Mouse (Mus musculus) hindbrain, embryonic 15.5 days (tissue): Measurements from ENCODE around the gene Armc8. TPM values are rescaled to one million over a fixed set of nuclear protein-coding genes. Genes with fewer than 3 reads are reported as not detected.
A peak's percentile ranks its signal among the peaks of the same experiment; 100 is the strongest.

Experiments
- ATAC-seq: fragments of 200-750 bp; cut with Nextera tagmentation; 2 replicates; pipeline ENCODE4 v1.8.0; 2017; ENCODE audit warnings: low read depth, moderate number of reproducible peaks, moderate TSS enrichment; ENCODE audit not compliant: low FRiP score
- H3K27ac ChIP-seq: fragments of 300-500 bp; sonication (generic); replicated peaks from 2 replicates; pipeline ENCODE4 v1.5.1; 2015; ENCODE audit warnings: mild to moderate bottlenecking, inconsistent platforms
- H3K27me3 ChIP-seq: fragments of 300-500 bp; sonication (generic); 2 replicates; pipeline ENCODE4 v1.6.1; 2015; ENCODE audit warnings: control low read depth, inconsistent platforms
- H3K36me3 ChIP-seq: fragments of 300-500 bp; sonication (generic); 2 replicates; pipeline ENCODE4 v1.6.1; 2015; ENCODE audit warnings: control low read depth, inconsistent platforms
- H3K4me1 ChIP-seq: fragments of 300-500 bp; sonication (generic); replicated peaks from 2 replicates; pipeline ENCODE4 v1.6.1; 2015; ENCODE audit warnings: control low read depth, inconsistent platforms
- H3K4me2 ChIP-seq: fragments of 300-500 bp; sonication (generic); 2 replicates; pipeline ENCODE4 v1.6.1; 2015; ENCODE audit warnings: moderate library complexity, mild to moderate bottlenecking, inconsistent platforms
- H3K4me3 ChIP-seq: fragments of 300-500 bp; sonication (generic); 2 replicates; pipeline ENCODE4 v1.5.1; 2015; ENCODE audit warnings: mild to moderate bottlenecking, inconsistent platforms
- H3K9ac ChIP-seq: fragments of 300-500 bp; sonication (generic); 2 replicates; pipeline ENCODE4 v1.6.1; 2015; ENCODE audit warnings: inconsistent platforms
- H3K9me3 ChIP-seq: fragments of 300-500 bp; sonication (generic); 2 replicates; pipeline ENCODE4 v1.6.1; 2016; ENCODE audit warnings: control low read depth, inconsistent platforms
- WGBS: fragments of 180-500 bp; shearing (Covaris S2); methylation state at CpG from one replicate; pipeline ENCODE4 v1.1.7; 2015; 5-methylcytosine and 5-hydroxymethylcytosine counted together
- polyA plus RNA-seq: library from polyadenylated mRNA; unstranded; fragments of >200 nt; fragmentation: Nextera tagmentation; extraction: Ambion mirVana; gene quantifications from 2 replicates; pipeline ENCODE4 v1.2.1, GENCODE M21; 2015

Armc8 gene
- polyA plus RNA-seq, 1 experiment from 2014 or later: 68.3 TPM

GRCm38 (mm10) chr9:99491050-99491449, 77.6 kb downstream of the Armc8 start:
- Histone ChIP-seq H3K4me2 (no peak overlapping the region), H3K27ac (no peak overlapping the region), H3K36me3 (peaks cover 39% of the 10 kb centered on the region), H3K27me3 (no peaks in the 10 kb centered on the region), H3K4me3 (no peak overlapping the region), H3K4me1 (no peaks in the 10 kb centered on the region), H3K9ac (no peak overlapping the region), H3K9me3 (no peaks in the 10 kb centered on the region)
- no peak for ATAC-seq
- WGBS: 93% methylated on average over 4 of the region's 4 CpGs

GRCm38 (mm10) chr9:99487841-99488240, 80.9 kb downstream of the Armc8 start:
- Histone ChIP-seq H3K27me3 (no peaks in the 10 kb centered on the region), H3K27ac (no peak overlapping the region), H3K4me3 (no peak overlapping the region), H3K9me3 (no peaks in the 10 kb centered on the region), H3K4me1 (no peaks in the 10 kb centered on the region), H3K4me2 (no peak overlapping the region), H3K9ac (no peak overlapping the region), H3K36me3 (peaks cover 38% of the 10 kb centered on the region)
- no peak for ATAC-seq
- WGBS: 89% methylated on average over 3 of the region's 3 CpGs

GRCm38 (mm10) chr9:99487126-99487695, 81.5 kb downstream of the Armc8 start:
- no peak overlapping the region for H3K4me3 ChIP-seq
- no peak overlapping the region for H3K27ac ChIP-seq
- no peak overlapping the region for H3K9ac ChIP-seq
- peaks cover 34% of the 10 kb centered on the region for H3K36me3 ChIP-seq
- no peaks in the 10 kb centered on the region for H3K9me3 ChIP-seq
- H3K4me1 ChIP-seq: no peaks in the 10 kb centered on the region
- WGBS: 93% methylated on average over 8 of the region's 8 CpGs
- no peak for ATAC-seq
- H3K4me2 ChIP-seq: no peak overlapping the region
- H3K27me3 ChIP-seq: no peaks in the 10 kb centered on the region

- Histone ChIP-seq H3K4me3 (no peak overlapping the region), H3K4me1 (0 out of 2 replicates have a peak, but pooled peaks cover 10% of the 10 kb centered on the region), H3K9me3 (no peaks in the 10 kb centered on the region), H3K9ac (no peak overlapping the region), H3K27me3 (no peaks in the 10 kb centered on the region), H3K27ac (no peak overlapping the region), H3K36me3 (peaks cover 34% of the 10 kb centered on the region), H3K4me2 (no peak overlapping the region)
- ATAC-seq: no peak
- WGBS: 95% methylated on average over 4 of the region's 4 CpGs
Observed at GRCm38 (mm10) chr9:99485144-99485543, 83.6 kb downstream of the Armc8 start.

- no peak overlapping the region for H3K9ac ChIP-seq
Observed at GRCm38 (mm10) chr9:99484632-99485031, 84.1 kb downstream of the Armc8 start.

GRCm38 (mm10) chr9:99483191-99483590, 85.5 kb downstream of the Armc8 start:
- no peaks in the 10 kb centered on the region for H3K9me3 ChIP-seq
- H3K4me1 ChIP-seq: 0 out of 2 replicates have a peak, but pooled peaks cover 12% of the 10 kb centered on the region
- H3K4me2 ChIP-seq: no peak overlapping the region
- no peak overlapping the region for H3K27ac ChIP-seq
- H3K36me3 ChIP-seq: peaks cover 31% of the 10 kb centered on the region
- H3K4me3 ChIP-seq: no peak overlapping the region
- WGBS: 90% methylated on average over 4 of the region's 4 CpGs
- no peak overlapping the region for H3K9ac ChIP-seq
- ATAC-seq: no peak
- no peaks in the 10 kb centered on the region for H3K27me3 ChIP-seq

More at GRCm38 (mm10) chr9:99484632-99485031, 84.1 kb downstream of the Armc8 start:
- H3K4me2 ChIP-seq: no peak overlapping the region
- H3K27me3 ChIP-seq: no peaks in the 10 kb centered on the region
- H3K4me3 ChIP-seq: no peak overlapping the region
- H3K36me3 ChIP-seq: peaks cover 33% of the 10 kb centered on the region
- no peak for ATAC-seq
- H3K4me1 ChIP-seq: 0 out of 2 replicates have a peak, but pooled peaks cover 10% of the 10 kb centered on the region
- no peak overlapping the region for H3K27ac ChIP-seq
- H3K9me3 ChIP-seq: no peaks in the 10 kb centered on the region

GRCm38 (mm10) chr9:99480764-99481163, 87.9 kb downstream of the Armc8 start:
- Histone ChIP-seq H3K9ac (no peak overlapping the region), H3K4me3 (no peak overlapping the region), H3K4me1 (0 out of 2 replicates have a peak, but pooled peaks cover 12% of the 10 kb centered on the region), H3K27ac (no peak overlapping the region), H3K9me3 (no peaks in the 10 kb centered on the region), H3K36me3 (peaks cover 10% of the 10 kb centered on the region; the same call in 1 of the 2 replicates), H3K27me3 (no peaks in the 10 kb centered on the region), H3K4me2 (no peak overlapping the region)
- WGBS: 89% methylated on average over 4 of the region's 4 CpGs
- ATAC-seq: peak; percentile 56; the same call in 1 of the 2 replicates

- ATAC-seq: no peak
- H3K27ac ChIP-seq: 0 out of 2 replicates have a peak overlapping the region, but pooled peaks have one; percentile 17
- H3K4me2 ChIP-seq: no peak overlapping the region
- 68% methylated on average over 9 of the region's 9 CpGs for WGBS
- H3K4me1 ChIP-seq: 0 out of 2 replicates have a peak, but pooled peaks cover 12% of the 10 kb centered on the region
- no peak overlapping the region for H3K4me3 ChIP-seq
- no peaks in the 10 kb centered on the region for H3K9me3 ChIP-seq
- H3K36me3 ChIP-seq: peaks cover 7% of the 10 kb centered on the region; the same call in 1 of the 2 replicates
- H3K9ac ChIP-seq: no peak overlapping the region
- H3K27me3 ChIP-seq: no peaks in the 10 kb centered on the region
Observed at GRCm38 (mm10) chr9:99479181-99479711, 89.5 kb downstream of the Armc8 start.

- no peak overlapping the region for H3K9ac ChIP-seq
- 91% methylated on average over 7 of the region's 7 CpGs for WGBS
- no peaks in the 10 kb centered on the region for H3K36me3 ChIP-seq
- H3K27ac ChIP-seq: no peak overlapping the region
- peaks cover 5% of the 10 kb centered on the region; the same call in 1 of the 2 replicates for H3K4me1 ChIP-seq
- H3K4me3 ChIP-seq: no peak overlapping the region
- ATAC-seq: no peak
- H3K4me2 ChIP-seq: no peak overlapping the region
- H3K27me3 ChIP-seq: no peaks in the 10 kb centered on the region
- no peaks in the 10 kb centered on the region for H3K9me3 ChIP-seq
Observed at GRCm38 (mm10) chr9:99471334-99471733, 97.4 kb downstream of the Armc8 start.

GRCm38 (mm10) chr9:99470347-99471092, 98.2 kb downstream of the Armc8 start:
- Histone ChIP-seq H3K27me3 (no peaks in the 10 kb centered on the region), H3K4me3 (no peak overlapping the region), H3K9ac (no peak overlapping the region), H3K4me1 (peaks cover 5% of the 10 kb centered on the region; the same call in 1 of the 2 replicates), H3K36me3 (no peaks in the 10 kb centered on the region), H3K4me2 (no peak overlapping the region), H3K27ac (no peak overlapping the region), H3K9me3 (no peaks in the 10 kb centered on the region)
- WGBS: 69% methylated on average over 16 of the region's 16 CpGs
- no peak for ATAC-seq

GRCm38 (mm10) chr9:99469681-99470273, 98.9 kb downstream of the Armc8 start:
- 75% methylated on average over 8 of the region's 8 CpGs for WGBS
- H3K4me2 ChIP-seq: no peak overlapping the region
- no peaks in the 10 kb centered on the region for H3K36me3 ChIP-seq
- H3K27ac ChIP-seq: no peak overlapping the region
- no peak for ATAC-seq
- H3K27me3 ChIP-seq: no peaks in the 10 kb centered on the region
- H3K9ac ChIP-seq: no peak overlapping the region
- peaks cover 5% of the 10 kb centered on the region; the same call in 1 of the 2 replicates for H3K4me1 ChIP-seq
- H3K9me3 ChIP-seq: no peaks in the 10 kb centered on the region
- H3K4me3 ChIP-seq: no peak overlapping the region

- Histone ChIP-seq H3K4me2 (no peak overlapping the region), H3K27me3 (no peaks in the 10 kb centered on the region), H3K4me3 (no peak overlapping the region), H3K9me3 (no peaks in the 10 kb centered on the region), H3K27ac (no peak overlapping the region), H3K9ac (no peak overlapping the region), H3K36me3 (no peaks in the 10 kb centered on the region), H3K4me1 (peaks cover 5% of the 10 kb centered on the region; the same call in 1 of the 2 replicates)
- ATAC-seq: no peak
- WGBS: 65% methylated on average over 9 of the region's 9 CpGs
Observed at GRCm38 (mm10) chr9:99468572-99468971, 100.1 kb downstream of the Armc8 start.
